Mouse (Mus musculus) left cerebral cortex, adult 2 months (tissue): Measurements from ENCODE around the gene Ssxb10. TPM values are rescaled to one million over a fixed set of nuclear protein-coding genes. Genes with fewer than 3 reads are reported as not detected.
"Not testable (repeated sequence)": the region's sequence is repeated elsewhere in the genome, so short reads cannot be mapped to it uniquely, and the experiment has no call there.

Experiments used
- DNase-seq, 2 experiments: peaks; one replicate each; pipeline ENCODE4 v3.0.0; 2021 to 2022; ENCODE audit warnings: low spot score in 2 of 2, mixed read lengths in 1 of 2; ENCODE audit errors: extremely low spot score in 1 of 2
- H3K27ac ChIP-seq: fragments of 200-600 bp; 2 replicates; pipeline ENCODE4 v1.8.1; 2022
- H3K4me3 ChIP-seq: fragments of 200-600 bp; 2 replicates; pipeline ENCODE4 v1.8.1; 2022
- CTCF ChIP-seq: fragments of 200-600 bp; IDR thresholded peaks from 2 replicates; pipeline ENCODE4 v1.8.1; 2022; ENCODE audit warnings: antibody characterized with exemption, mild to moderate bottlenecking, moderate library complexity
- intact Hi-C: fragments of 180-260 bp; cut with DNase I; formaldehyde crosslinking; loops from one replicate; pipeline ENCODE4 v1.15.1; 2025
- long read RNA-seq, 2 experiments: library from polyadenylated mRNA; stranded (forward); transcript quantifications; one replicate each; pipeline ENCODE4 v2.0.0; 2021; ENCODE audit warnings: borderline mapping rate in 2 of 2
- total RNA-seq, 2 experiments: library from RNA; stranded (reverse); gene quantifications; 2 replicates each; pipeline ENCODE4 v1.2.3; 2021

The Ssxb10 gene
- not detected for total RNA-seq
- long read RNA-seq, experiment 1, result 0 reads
- long read RNA-seq, experiment 2, result 0 reads

DNA sequence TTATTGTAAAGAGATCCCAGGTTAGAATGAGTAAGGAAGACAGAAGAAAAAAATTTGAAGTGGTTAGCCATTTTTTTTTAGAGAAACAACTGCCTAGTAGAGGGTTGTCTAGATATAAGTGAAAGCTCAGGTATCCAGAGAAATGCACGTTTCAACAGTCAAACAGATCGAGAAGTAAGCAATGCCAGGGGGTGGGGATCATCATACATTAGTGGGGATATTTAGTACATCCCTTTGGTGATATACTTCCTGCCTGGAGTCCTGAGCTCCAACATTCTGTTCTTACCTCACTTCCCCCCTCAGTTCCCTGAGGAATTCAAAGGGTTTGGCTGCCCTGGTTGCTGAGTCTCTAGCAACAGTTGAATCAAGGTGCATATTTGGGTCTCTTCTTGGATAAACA, at the start of gene Ssxb10:
Gene Ssxb10 (plus strand): TSS at position 301 of the 400 bp plus-strand sequence.
- no peak for TF ChIP-seq CTCF
- intact Hi-C loops, result no loop called here
- no peak within 1 kb of the TSS for H3K27ac ChIP-seq
- DNase-seq, result no peak
- H3K4me3 ChIP-seq, result no peak within 1 kb of the TSS

DNA sequence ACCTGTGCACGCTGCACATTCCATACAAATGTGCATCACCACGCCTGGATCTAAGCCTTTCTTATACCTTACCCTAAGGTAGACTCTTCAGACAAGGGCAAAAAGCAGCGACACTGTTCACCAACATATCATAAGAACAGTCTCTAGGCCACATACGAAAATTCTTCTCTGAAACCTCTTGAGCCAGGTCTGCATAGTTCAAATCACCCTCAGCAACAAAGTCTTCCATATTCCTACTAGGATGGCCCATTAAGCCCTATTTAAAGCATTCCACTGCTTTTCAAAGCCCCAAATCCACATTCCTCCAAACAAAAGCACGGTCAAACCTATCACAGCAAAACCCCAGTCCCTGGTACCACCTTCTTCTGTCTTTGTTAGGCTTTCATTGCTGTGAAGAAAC, 38.6 kb upstream of the Ssxb10 start:
- intact Hi-C loops, result no loop called here
- no peak overlapping the region for H3K4me3 ChIP-seq
- H3K27ac ChIP-seq, result no peak overlapping the region
- no peak for DNase-seq
- TF ChIP-seq CTCF, result no peak

DNA sequence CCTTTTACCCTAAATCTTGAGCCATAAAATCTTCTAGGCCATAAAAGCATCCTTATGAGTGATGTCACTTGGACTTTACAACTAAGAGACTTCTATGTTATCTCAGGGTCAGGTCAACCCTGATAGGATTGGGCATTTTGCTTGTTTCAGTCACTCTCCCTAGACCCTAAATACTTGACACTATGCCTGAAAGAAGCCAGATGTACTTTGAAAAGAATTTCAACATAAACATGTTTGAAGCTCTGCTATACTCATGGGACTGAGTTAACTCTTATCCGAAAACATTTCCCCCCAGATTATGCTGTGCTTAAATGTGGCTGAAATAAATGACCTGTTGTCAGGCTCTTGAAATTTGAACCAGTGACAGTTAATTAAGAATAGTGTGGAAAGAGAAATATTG, 17.9 kb upstream of the Ssxb10 start:
- Histone ChIP-seq H3K27ac (no peak overlapping the region), H3K4me3 (no peak overlapping the region)
- no peak for DNase-seq
- intact Hi-C loops, result no loop called here
- no peak for TF ChIP-seq CTCF

DNA sequence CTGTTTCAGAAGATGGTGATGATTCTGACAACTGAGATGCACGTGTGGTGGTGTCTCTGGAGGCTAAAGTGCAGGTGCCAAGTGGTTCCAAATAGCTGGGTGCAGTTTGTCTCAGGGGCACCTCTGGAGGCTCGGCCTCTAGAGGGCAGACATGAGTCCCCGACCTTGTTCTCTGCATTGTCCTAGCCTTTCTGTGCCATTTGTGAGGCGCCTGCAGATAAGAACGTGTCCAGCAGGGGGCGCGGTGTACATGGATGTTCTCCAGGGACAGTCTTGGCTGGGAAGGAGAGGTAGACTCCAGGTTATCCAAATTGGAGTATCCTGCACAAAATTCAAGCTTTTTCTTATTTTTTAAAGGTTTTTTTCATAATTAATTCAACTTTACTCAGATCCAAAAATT, 12.3 kb upstream of the Ssxb10 start:
- H3K27ac ChIP-seq, intact Hi-C loops, H3K4me3 ChIP-seq: not testable (repeated sequence)
- DNase-seq, result peak in 1 of 2 experiments; percentile 12
- TF ChIP-seq CTCF, result peak; percentile 35

DNA sequence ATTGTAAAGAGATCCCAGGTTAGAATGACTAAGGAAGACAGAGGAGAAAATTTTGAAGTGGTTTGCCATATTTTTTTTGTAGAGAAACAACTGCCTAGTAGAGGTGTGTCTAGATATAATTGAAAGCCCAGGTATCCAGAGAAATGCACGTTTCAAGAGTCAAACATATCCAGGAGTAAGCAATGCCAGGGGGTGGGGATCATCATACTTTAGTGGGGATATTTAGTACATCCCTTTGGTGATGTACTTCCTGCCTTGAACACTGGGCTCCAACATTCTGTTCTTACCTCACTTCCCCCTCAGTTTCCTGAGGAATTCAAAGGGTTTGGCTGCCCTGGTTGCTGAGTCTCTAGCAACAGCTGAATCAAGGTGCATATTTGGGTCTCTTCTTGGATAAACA, 39.5 kb downstream of the Ssxb10 start, which contains the start of gene Ssxb9:
Gene Ssxb9 (plus strand): TSS at position 301 of the 400 bp plus-strand sequence.
- DNase-seq, intact Hi-C loops, H3K4me3 ChIP-seq, H3K27ac ChIP-seq: not testable (repeated sequence)

Other genes starting within 250 kb of the Ssxb10 start
- 1 to 10 TPM; 1.5 to 1.9 TPM for gene Was, start 236.9 kb upstream of the Ssxb10 start, total RNA-seq
- 100 to 1,000 TPM; 190 to 220 TPM for gene Wdr13, start 194.5 kb upstream of the Ssxb10 start, total RNA-seq
- gene Rbm3, start 181.5 kb upstream of the Ssxb10 start, total RNA-seq, result 100 to 1,000 TPM in 1 of 2 experiments, 10 to 100 TPM in 1; 86.0 to 124 TPM
- 10 to 100 TPM; 14.5 to 16.6 TPM for gene Tbc1d25, start 151.2 kb upstream of the Ssxb10 start, total RNA-seq
- gene Ebp, start 133.9 kb upstream of the Ssxb10 start, total RNA-seq, result 10 to 100 TPM; 34.8 to 35.7 TPM
- 10 to 100 TPM; 74.7 to 84.7 TPM for gene Porcn, start 120.9 kb upstream of the Ssxb10 start, total RNA-seq
- gene Ftsj1, start 75.0 kb upstream of the Ssxb10 start, total RNA-seq, result 10 to 100 TPM; 23.8 to 24.3 TPM
- gene Slc38a5, start 56.3 kb upstream of the Ssxb10 start, total RNA-seq, result 1 to 10 TPM; 3.9 to 7.3 TPM
- gene Ssxb9, start 39.6 kb downstream of the Ssxb10 start, total RNA-seq, result not detected
- not detected for gene Ssxb1, start 85.9 kb downstream of the Ssxb10 start, total RNA-seq
- gene Ssxb2, start 134.3 kb downstream of the Ssxb10 start, total RNA-seq, result not detected
- not detected for gene Gm14459, start 197.5 kb downstream of the Ssxb10 start, total RNA-seq
- not detected for gene Ssxb6, start 220.8 kb downstream of the Ssxb10 start, total RNA-seq